Mouse (Mus musculus): ENCODE measurements at regions not wholly inside any gene's neighbourhood (a gene's known extent, or its start where the extent isn't known, plus 50 kb on each side); places are given as distances from the start of the nearest gene placed in this dataset.

- Histone ChIP-seq H3K4me2 (ENCODE audit: low read depth, low read length) (no peak overlapping the region), H3K27me3 (ENCODE audit: control insufficient read depth, insufficient read depth, low read length) (no peaks in the 10 kb centered on the region), H3K4me3 (ENCODE audit: low read length) (no peak overlapping the region), H3K36me3 (ENCODE audit: control insufficient read depth, insufficient read depth) (no peaks in the 10 kb centered on the region), H3K27ac (ENCODE audit: low read length) (no peak overlapping the region), H3K9ac (ENCODE audit: low read length) (no peak overlapping the region), H3K9me3 (replicated peaks; ENCODE audit: control insufficient read depth, low read length) (no peaks in the 10 kb centered on the region), H3K4me1 (ENCODE audit: control insufficient read depth, insufficient read depth, low read length) (peaks cover 16% of the 10 kb centered on the region)
- no peak for ATAC-seq (replicated peaks; ENCODE audit: extremely low read depth, insufficient read depth, low FRiP score)
- whole genome bisulfite sequencing, result 92% methylated on average over 3 of the region's 3 CpGs
Measured at GRCm38 (mm10) chr13:99764764-99765163, 136.1 kb downstream of the Cartpt start.

GRCm38 (mm10) chr13:99764097-99764714, 136.7 kb downstream of the Cartpt start:
- Histone ChIP-seq H3K27me3 (ENCODE audit: control insufficient read depth, insufficient read depth, low read length) (no peaks in the 10 kb centered on the region), H3K27ac (ENCODE audit: low read length) (no peak overlapping the region), H3K9me3 (replicated peaks; ENCODE audit: control insufficient read depth, low read length) (no peaks in the 10 kb centered on the region), H3K4me3 (ENCODE audit: low read length) (no peak overlapping the region), H3K4me2 (ENCODE audit: low read depth, low read length) (no peak overlapping the region), H3K36me3 (ENCODE audit: control insufficient read depth, insufficient read depth) (no peaks in the 10 kb centered on the region), H3K4me1 (ENCODE audit: control insufficient read depth, insufficient read depth, low read length) (peaks cover 16% of the 10 kb centered on the region), H3K9ac (ENCODE audit: low read length) (no peak overlapping the region)
- WGBS, result 66% methylated on average over 6 of the region's 6 CpGs
- no peak for ATAC-seq (replicated peaks; ENCODE audit: extremely low read depth, insufficient read depth, low FRiP score)

- peak overlapping the region; percentile 17; the same call in 1 of the 2 replicates for H3K4me2 ChIP-seq (ENCODE audit: low read depth, low read length)
- H3K27ac ChIP-seq (ENCODE audit: low read length), result peak overlapping the region; percentile 44; the same call in 1 of the 2 replicates
- peaks cover 13% of the 10 kb centered on the region for H3K4me1 ChIP-seq (ENCODE audit: control insufficient read depth, insufficient read depth, low read length)
- WGBS, result 39% methylated on average over 9 of the region's 9 CpGs
- no peak overlapping the region for H3K9ac ChIP-seq (ENCODE audit: low read length)
- H3K27me3 ChIP-seq (ENCODE audit: control insufficient read depth, insufficient read depth, low read length), result no peaks in the 10 kb centered on the region
- no peaks in the 10 kb centered on the region for H3K36me3 ChIP-seq (ENCODE audit: control insufficient read depth, insufficient read depth)
- peak; percentile 49; the same call in 1 of the 2 replicates for ATAC-seq (replicated peaks; ENCODE audit: extremely low read depth, insufficient read depth, low FRiP score)
- no peaks in the 10 kb centered on the region for H3K9me3 ChIP-seq (replicated peaks; ENCODE audit: control insufficient read depth, low read length)
- H3K4me3 ChIP-seq (ENCODE audit: low read length), result no peak overlapping the region
Measured at GRCm38 (mm10) chr13:99761843-99762242, 139.0 kb downstream of the Cartpt start.

- Histone ChIP-seq H3K27ac (ENCODE audit: low read length) (peak overlapping the region; percentile 44; the same call in 1 of the 2 replicates), H3K36me3 (ENCODE audit: control insufficient read depth, insufficient read depth) (no peaks in the 10 kb centered on the region), H3K9me3 (replicated peaks; ENCODE audit: control insufficient read depth, low read length) (no peaks in the 10 kb centered on the region), H3K4me2 (ENCODE audit: low read depth, low read length) (peak overlapping the region; percentile 17; the same call in 1 of the 2 replicates), H3K27me3 (ENCODE audit: control insufficient read depth, insufficient read depth, low read length) (no peaks in the 10 kb centered on the region), H3K4me1 (ENCODE audit: control insufficient read depth, insufficient read depth, low read length) (peaks cover 9% of the 10 kb centered on the region), H3K9ac (ENCODE audit: low read length) (no peak overlapping the region), H3K4me3 (ENCODE audit: low read length) (no peak overlapping the region)
- WGBS, result 11% methylated on average over 4 of the region's 4 CpGs
- ATAC-seq (replicated peaks; ENCODE audit: extremely low read depth, insufficient read depth, low FRiP score), result peak; percentile 65
Measured at GRCm38 (mm10) chr13:99761423-99761822, 139.5 kb downstream of the Cartpt start.

- ATAC-seq (replicated peaks; ENCODE audit: extremely low read depth, insufficient read depth, low FRiP score), result no peak
- H3K27ac ChIP-seq (ENCODE audit: low read length), result no peak overlapping the region
- no peak overlapping the region for H3K4me2 ChIP-seq (ENCODE audit: low read depth, low read length)
- no peaks in the 10 kb centered on the region for H3K27me3 ChIP-seq (ENCODE audit: control insufficient read depth, insufficient read depth, low read length)
- H3K4me1 ChIP-seq (ENCODE audit: control insufficient read depth, insufficient read depth, low read length), result peaks cover 8% of the 10 kb centered on the region
- no peaks in the 10 kb centered on the region for H3K9me3 ChIP-seq (replicated peaks; ENCODE audit: control insufficient read depth, low read length)
- no peak overlapping the region for H3K9ac ChIP-seq (ENCODE audit: low read length)
- no peaks in the 10 kb centered on the region for H3K36me3 ChIP-seq (ENCODE audit: control insufficient read depth, insufficient read depth)
- no peak overlapping the region for H3K4me3 ChIP-seq (ENCODE audit: low read length)
- WGBS, result 87% methylated on average over 4 of the region's 4 CpGs
Measured at GRCm38 (mm10) chr13:99760646-99761045, 140.2 kb downstream of the Cartpt start.

GRCm38 (mm10) chr13:99759256-99760044, 141.4 kb downstream of the Cartpt start:
- Histone ChIP-seq H3K9ac (ENCODE audit: low read length) (no peak overlapping the region), H3K4me1 (ENCODE audit: control insufficient read depth, insufficient read depth, low read length) (peaks cover 8% of the 10 kb centered on the region), H3K9me3 (replicated peaks; ENCODE audit: control insufficient read depth, low read length) (no peaks in the 10 kb centered on the region), H3K36me3 (ENCODE audit: control insufficient read depth, insufficient read depth) (no peaks in the 10 kb centered on the region), H3K27me3 (ENCODE audit: control insufficient read depth, insufficient read depth, low read length) (no peaks in the 10 kb centered on the region), H3K4me2 (ENCODE audit: low read depth, low read length) (no peak overlapping the region), H3K4me3 (ENCODE audit: low read length) (no peak overlapping the region), H3K27ac (ENCODE audit: low read length) (no peak overlapping the region)
- 68% methylated on average over 10 of the region's 10 CpGs for WGBS
- ATAC-seq (replicated peaks; ENCODE audit: extremely low read depth, insufficient read depth, low FRiP score), result no peak

GRCm38 (mm10) chr13:99754701-99755100, 146.2 kb downstream of the Cartpt start:
- Histone ChIP-seq H3K27me3 (ENCODE audit: control insufficient read depth, insufficient read depth, low read length) (no peaks in the 10 kb centered on the region), H3K36me3 (ENCODE audit: control insufficient read depth, insufficient read depth) (no peaks in the 10 kb centered on the region), H3K4me3 (ENCODE audit: low read length) (no peak overlapping the region), H3K4me1 (ENCODE audit: control insufficient read depth, insufficient read depth, low read length) (no peaks in the 10 kb centered on the region), H3K4me2 (ENCODE audit: low read depth, low read length) (no peak overlapping the region), H3K9me3 (replicated peaks; ENCODE audit: control insufficient read depth, low read length) (no peaks in the 10 kb centered on the region), H3K27ac (ENCODE audit: low read length) (no peak overlapping the region), H3K9ac (ENCODE audit: low read length) (no peak overlapping the region)
- WGBS, result 77% methylated on average over 5 of the region's 5 CpGs
- no peak for ATAC-seq (replicated peaks; ENCODE audit: extremely low read depth, insufficient read depth, low FRiP score)

GRCm38 (mm10) chr13:99754251-99754652, 146.6 kb downstream of the Cartpt start:
- Histone ChIP-seq H3K4me3 (ENCODE audit: low read length) (no peak overlapping the region), H3K27me3 (ENCODE audit: control insufficient read depth, insufficient read depth, low read length) (no peaks in the 10 kb centered on the region), H3K4me2 (ENCODE audit: low read depth, low read length) (no peak overlapping the region), H3K27ac (ENCODE audit: low read length) (no peak overlapping the region), H3K36me3 (ENCODE audit: control insufficient read depth, insufficient read depth) (no peaks in the 10 kb centered on the region), H3K4me1 (ENCODE audit: control insufficient read depth, insufficient read depth, low read length) (no peaks in the 10 kb centered on the region), H3K9me3 (replicated peaks; ENCODE audit: control insufficient read depth, low read length) (no peaks in the 10 kb centered on the region), H3K9ac (ENCODE audit: low read length) (no peak overlapping the region)
- WGBS, result 21% methylated on average over 5 of the region's 5 CpGs
- no peak for ATAC-seq (replicated peaks; ENCODE audit: extremely low read depth, insufficient read depth, low FRiP score)

- H3K36me3 ChIP-seq (ENCODE audit: control insufficient read depth, insufficient read depth), result no peaks in the 10 kb centered on the region
- no peak overlapping the region for H3K27ac ChIP-seq (ENCODE audit: low read length)
- H3K9me3 ChIP-seq (replicated peaks; ENCODE audit: control insufficient read depth, low read length), result no peaks in the 10 kb centered on the region
- no peak overlapping the region for H3K9ac ChIP-seq (ENCODE audit: low read length)
- H3K4me2 ChIP-seq (ENCODE audit: low read depth, low read length), result no peak overlapping the region
- H3K4me3 ChIP-seq (ENCODE audit: low read length), result no peak overlapping the region
- WGBS, result 71% methylated on average over 3 of the region's 3 CpGs
- H3K27me3 ChIP-seq (ENCODE audit: control insufficient read depth, insufficient read depth, low read length), result no peaks in the 10 kb centered on the region
- H3K4me1 ChIP-seq (ENCODE audit: control insufficient read depth, insufficient read depth, low read length), result no peaks in the 10 kb centered on the region; the same call in 1 of the 2 replicates
- no peak for ATAC-seq (replicated peaks; ENCODE audit: extremely low read depth, insufficient read depth, low FRiP score)
Measured at GRCm38 (mm10) chr13:99753526-99753925, 147.4 kb downstream of the Cartpt start.
